Mouse (Mus musculus): ENCODE results near the gene Lmx1a.

Gene Lmx1a

DNA sequence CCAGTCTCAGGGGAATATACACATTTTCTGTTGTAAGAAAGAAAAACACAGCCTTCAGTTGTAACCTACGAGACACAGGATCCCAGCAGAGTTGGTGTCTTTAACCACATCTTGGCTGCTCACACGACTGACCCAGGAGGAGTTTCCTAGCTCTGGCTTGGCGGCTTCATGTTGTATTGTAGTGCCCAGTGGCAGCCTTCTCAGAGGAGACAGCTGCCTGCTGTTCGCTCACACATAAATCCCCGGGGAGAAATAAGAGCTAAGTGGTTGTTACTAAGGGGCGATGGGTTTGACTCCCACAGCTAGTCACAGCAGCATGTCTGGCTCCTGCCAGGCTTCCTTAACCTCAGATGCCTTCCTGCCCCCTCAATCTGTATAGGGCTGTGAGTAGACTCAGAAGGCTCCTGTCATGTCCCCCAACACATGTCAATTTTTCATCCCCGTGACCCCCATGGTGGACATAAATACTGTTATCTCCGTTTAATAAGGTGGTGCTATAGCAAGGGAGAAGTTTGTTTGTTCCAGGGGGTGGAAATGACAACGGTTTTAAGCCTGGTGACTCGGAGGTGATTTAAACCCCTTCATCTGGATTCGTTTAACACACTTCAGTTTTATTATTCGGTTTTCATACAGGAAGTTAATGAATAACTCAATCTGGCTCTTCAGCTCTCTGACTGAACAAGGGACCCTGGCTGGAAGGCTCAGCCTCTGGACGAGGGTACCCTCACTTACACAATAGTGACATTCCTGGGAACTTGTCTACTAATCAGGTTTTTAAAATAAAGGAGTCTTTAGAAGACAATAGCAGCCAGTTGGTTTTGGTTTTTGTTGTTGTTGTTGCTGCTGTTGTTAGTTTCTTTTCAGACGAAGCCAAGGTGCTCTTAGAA lies 65.8 kb downstream of the Lmx1a start:
- CTCF ChIA-PET: no interaction called here
- POLR2A ChIA-PET: no interaction called here

DNA sequence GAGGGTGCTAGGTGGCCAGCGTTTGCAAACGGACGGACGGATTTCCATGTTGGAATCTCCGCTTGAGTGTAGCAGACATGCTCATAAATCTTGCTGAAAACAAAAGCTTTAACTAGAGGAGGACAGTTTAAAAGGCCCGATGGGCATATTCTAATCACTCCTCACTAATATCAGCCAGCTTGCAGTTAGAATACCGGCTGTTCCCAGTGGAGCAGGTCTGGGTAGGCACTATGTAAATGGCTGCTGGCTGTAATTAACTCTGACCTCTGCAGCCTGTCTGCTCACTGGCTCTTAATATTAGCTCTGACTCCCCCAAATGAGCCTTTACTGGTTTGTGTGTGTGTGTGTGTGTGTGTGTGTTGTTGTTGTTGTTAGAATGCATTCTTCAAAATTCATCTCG lies 69.2 kb downstream of the Lmx1a start:
- ChIA-PET POLR2A (no interaction called here), CTCF (interaction anchor here in 1 of 4 experiments (1.1 kb wide), 1 partner anchor 24 kb away, joined by 5 read pairs; no protein-coding TSS in a partner anchor)

DNA sequence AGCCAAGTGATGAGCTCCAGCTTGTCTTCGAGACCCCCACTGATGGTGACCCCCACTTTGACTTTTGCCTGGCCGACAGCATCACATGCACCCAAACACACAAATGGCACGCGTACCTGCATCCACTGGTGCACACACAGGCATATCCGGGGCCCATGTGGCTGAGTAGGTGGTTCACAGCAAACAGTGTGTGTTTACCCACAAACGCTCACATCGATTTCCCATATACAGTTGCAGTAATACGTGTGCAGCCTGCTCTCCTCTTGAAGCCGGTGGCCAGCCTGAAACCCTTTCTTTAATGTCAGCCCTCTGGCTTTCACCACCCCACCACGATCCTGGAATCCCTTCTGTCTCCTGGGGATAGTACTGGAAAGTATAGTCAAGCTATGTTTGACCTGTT lies 71.3 kb downstream of the Lmx1a start:
- CTCF ChIA-PET: no interaction called here
- POLR2A ChIA-PET: no interaction called here

DNA sequence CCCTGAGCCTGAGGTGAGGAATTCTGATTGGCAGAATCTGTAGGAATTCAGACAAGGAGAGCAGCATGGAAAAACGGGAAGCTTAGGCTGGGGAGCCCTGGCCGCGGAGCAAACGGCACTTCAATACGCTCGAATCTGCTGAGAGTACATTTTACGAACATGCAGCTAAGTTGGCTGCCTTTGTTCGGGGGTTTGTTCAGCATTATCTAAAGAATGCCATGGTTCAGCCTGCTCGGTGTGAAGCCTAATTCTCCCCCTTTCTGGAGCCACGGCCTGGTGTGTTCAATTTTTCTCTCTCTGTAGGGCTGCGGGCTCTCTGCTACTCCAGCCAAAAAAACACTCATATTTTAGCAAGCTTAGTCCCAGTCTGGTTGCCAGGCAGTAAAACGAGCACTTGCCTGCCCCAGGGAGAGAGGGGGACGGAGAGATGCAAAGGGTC lies 72.8 kb downstream of the Lmx1a start:
- ChIA-PET CTCF (interaction anchor here in 1 of 4 experiments (0.5 kb wide), 1 partner anchor 18 kb away, joined by 4 read pairs; no protein-coding TSS in a partner anchor), POLR2A (no interaction called here)

DNA sequence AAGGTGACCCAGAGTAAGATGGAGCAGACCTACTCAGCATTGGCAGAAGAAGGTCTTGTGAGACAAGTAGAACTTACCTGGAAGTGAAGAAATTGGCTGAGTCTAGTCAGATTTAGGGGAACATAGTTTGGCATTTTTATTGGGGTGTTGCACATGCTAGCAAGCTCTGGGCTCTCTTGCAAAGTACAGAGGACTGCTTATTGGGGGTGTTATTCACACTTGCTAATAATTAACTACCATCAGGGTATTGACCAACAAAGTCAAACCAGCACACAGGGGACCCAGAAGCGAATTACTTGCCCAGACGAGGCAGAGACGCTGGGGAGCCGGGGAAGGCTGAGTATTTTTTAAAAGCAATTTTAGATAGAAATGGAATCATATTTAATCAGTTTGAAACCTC lies 77.6 kb downstream of the Lmx1a start:
- ChIA-PET POLR2A (no interaction called here), CTCF (no interaction called here)

DNA sequence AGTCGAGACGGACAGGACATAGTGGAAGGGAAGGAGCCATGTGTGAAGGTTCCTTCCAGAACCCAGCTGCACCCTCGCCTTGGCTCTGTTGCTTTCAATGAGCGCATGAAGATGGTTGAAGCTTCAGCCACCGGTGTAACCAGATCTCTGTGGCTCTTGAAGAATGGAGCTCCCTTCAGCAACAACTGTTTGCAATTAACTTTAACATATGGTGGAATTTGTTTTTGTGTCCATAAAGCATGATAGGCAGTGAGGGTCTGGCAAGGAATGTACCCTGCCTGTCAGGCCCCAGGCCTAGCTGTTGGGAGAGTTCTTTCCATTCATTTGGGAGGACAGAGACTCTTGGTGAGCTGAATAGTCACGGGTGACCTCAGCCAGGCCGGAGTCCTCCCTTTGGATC lies 81.4 kb downstream of the Lmx1a start:
- ChIA-PET CTCF (no interaction called here), POLR2A (no interaction called here)

DNA sequence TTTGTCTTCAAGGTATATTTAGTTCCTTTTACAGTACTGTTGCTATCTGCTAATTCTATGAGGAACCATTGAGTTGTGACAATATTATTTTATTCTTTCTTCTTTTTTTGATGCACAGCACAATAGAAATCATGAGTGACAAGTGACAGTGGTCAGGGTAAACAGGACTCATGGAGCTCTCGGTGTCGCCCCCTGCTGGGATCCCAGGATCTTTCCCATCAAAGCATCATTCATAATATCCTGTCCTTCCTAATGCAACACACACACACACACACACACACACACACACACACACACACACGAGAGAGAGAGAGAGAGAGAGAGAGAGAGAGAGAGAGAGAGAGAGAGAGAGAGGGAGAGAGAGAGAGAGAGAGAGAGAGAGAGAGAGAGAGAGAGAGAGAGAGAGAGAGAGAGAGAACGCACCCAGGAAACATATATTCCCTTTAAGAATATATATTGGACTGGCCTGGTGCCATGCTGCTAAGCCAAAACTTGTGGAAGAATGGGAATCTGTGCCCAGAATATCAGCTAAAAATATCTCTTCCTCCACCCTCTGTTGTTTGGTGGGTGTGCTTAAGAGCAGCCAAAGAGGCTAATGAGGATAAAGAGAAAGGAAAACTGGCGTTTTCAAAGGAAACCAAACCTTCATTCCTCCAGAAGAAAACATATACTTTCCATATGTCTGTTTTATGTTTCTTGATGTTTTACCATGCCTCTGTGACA lies 90.9 kb downstream of the Lmx1a start:
- POLR2A ChIA-PET: interaction anchor here in 2 of 4 experiments (0.7 kb wide), 2 partner anchors 152 to 1941 kb away, joined by 3 to 4 read pairs; no protein-coding TSS in a partner anchor

DNA sequence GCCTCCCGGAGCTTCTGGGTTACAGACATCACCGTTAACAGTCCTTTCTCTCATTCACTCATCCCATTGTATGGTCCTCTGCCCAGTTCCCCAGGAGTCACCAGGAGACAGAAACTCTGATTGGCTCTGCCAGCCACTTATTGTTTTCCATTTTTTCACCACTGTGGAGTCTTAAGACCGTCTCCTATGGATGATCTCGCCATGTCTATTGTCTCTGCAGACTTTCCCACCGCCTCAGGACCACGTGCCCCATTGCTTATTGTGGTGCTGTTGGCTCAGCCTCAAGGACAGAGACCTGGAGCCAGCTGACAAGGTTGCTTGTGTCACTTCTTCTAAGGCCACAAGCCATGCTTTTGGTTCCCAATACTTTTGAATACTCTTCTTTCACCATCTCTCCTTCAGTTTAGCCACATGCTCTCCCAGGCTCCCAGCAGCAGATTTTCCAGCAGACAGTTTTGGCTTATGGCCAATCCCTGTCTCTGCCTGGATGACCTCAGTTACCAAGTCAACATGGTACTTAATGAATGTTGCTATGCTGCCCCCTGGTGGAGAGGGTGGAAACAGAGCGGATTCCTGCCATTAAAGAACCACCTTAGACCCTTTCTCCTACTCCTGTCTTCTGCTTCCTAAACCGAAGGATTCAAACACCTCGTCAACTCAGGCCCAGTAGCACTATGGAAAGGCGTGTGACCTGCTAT lies 92.9 kb downstream of the Lmx1a start:
- CTCF ChIA-PET: interaction anchor here in 3 of 4 experiments (0.6 to 2.8 kb wide), 8 partner anchors 11 to 133 kb away, joined by 3 to 12 read pairs (median 6); no protein-coding TSS in a partner anchor
- POLR2A ChIA-PET: interaction anchor here in 1 of 4 experiments (0.5 to 0.6 kb wide), 2 partner anchors 60 to 151 kb away, joined by 4 to 5 read pairs; no protein-coding TSS in a partner anchor

More for the DNA sequence above, 90.9 kb downstream of the Lmx1a start:
- CTCF ChIA-PET: interaction anchor here (0.6 to 1.4 kb wide), 18 partner anchors 10 to 1522 kb away, joined by 3 to 6 read pairs (median 3); no protein-coding TSS in a partner anchor

DNA sequence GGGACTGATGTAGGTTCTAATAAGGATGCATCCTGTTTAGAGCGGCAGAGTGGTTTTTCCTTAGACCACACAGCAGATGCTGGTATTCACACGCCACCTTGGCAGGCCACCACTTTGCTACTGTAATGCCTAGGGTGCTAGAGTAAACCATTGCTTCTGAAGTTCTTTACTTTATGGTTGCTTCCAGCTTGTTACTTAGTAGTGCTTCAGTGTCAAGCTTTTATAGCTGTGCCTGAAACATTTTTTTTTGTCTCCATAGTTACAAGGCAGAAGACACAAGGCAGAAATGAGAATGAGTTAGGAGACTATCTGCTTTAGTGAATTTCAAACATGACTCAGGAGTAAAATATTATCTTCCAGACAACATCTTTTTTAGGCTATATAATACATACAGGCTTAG lies 95.0 kb downstream of the Lmx1a start:
- ChIA-PET POLR2A (no interaction called here), CTCF (interaction anchor here in 1 of 4 experiments (2.8 kb wide), 1 partner anchor 135 kb away, joined by 8 read pairs; no protein-coding TSS in a partner anchor)

DNA sequence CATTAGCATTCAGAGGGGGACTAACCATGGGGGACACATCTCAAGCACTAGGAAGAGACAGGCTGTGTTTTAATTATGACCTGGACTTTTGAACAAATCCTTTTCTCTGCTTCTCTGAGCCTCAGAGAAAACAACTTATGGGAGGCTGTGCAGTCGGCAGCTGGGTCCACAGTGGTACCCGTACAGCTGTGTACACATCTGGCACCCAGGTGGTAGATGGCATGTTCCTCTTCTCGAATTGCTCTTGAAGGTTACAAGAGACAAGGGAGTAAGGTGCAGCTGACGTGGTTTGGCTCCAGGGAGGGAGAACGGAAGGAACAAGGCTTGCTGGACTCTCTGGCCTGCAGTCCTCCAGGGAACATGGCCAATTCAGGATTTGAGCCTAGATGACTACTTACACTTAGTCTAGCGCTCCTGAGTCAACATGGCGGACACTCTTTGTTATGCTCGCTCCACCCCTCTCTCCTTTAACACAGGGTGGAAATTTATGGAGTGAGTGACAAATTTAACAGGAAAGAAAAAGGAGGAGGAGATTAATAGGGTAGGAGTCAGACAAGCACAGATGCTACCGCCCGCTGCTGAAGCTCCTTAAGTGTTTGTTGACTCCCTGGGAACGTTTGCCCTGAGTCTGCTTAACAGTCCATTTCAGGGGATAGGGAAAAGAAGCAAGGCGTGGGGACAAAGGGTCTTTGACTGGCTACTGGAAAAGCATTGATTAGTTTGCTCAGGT lies 99.8 kb downstream of the Lmx1a start:
- POLR2A ChIA-PET: interaction anchor here in 2 of 4 experiments (0.6 to 0.7 kb wide), 2 partner anchors 127 to 263 kb away, joined by 3 read pairs; no protein-coding TSS in a partner anchor
- CTCF ChIA-PET: interaction anchor here in 2 of 4 experiments (0.6 to 0.8 kb wide), 2 partner anchors 144 to 1729 kb away, joined by 3 read pairs; no protein-coding TSS in a partner anchor

DNA sequence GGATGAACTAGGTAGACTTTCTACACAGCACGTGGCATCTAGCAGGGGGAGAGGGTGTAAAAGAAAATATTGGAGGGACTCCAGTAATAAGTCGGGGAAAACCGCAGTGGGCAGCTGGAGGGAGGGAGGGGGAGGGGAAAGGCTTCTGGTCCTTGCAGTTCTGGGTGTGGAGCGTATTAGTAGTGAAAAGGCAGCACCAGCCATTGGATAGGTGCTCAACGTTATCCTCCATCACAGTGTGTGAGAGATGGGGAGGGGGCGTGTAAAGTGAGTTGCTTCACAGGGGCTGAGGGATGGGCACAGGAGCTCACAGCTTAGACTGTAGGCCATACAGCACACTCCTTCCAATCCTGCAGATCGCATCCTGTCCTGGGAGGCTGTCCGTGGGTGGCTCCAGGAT lies 100.4 kb downstream of the Lmx1a start:
- POLR2A ChIA-PET: interaction anchor here in 2 of 4 experiments (0.6 to 0.7 kb wide), 2 partner anchors 126 to 262 kb away, joined by 3 read pairs; no protein-coding TSS in a partner anchor
- CTCF ChIA-PET: interaction anchor here in 2 of 4 experiments (0.6 to 0.8 kb wide), 2 partner anchors 145 to 1729 kb away, joined by 3 read pairs; no protein-coding TSS in a partner anchor

DNA sequence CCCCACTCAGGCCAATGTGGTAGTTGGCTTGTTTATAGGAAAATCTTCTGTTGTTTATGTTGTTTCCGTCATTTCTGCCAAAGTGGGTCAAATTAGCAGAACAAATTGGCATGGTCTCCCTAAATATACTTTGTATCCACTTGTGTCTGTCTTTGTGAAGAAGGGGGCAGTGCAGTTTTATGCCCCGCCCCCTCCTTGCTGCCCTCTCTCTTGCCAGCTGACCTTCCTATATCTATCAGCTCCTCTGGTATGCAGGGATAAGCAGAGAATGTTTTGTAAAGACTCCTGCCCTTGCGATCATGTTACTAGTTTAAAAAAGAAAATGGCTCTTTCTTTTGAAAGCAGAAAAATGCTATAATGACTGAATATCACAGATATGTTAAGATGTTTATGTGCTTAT lies 101.7 kb downstream of the Lmx1a start:
- POLR2A ChIA-PET: interaction anchor here in 1 of 4 experiments (0.5 kb wide), 1 partner anchor 481 kb away, joined by 6 read pairs; no protein-coding TSS in a partner anchor
- CTCF ChIA-PET: no interaction called here

DNA sequence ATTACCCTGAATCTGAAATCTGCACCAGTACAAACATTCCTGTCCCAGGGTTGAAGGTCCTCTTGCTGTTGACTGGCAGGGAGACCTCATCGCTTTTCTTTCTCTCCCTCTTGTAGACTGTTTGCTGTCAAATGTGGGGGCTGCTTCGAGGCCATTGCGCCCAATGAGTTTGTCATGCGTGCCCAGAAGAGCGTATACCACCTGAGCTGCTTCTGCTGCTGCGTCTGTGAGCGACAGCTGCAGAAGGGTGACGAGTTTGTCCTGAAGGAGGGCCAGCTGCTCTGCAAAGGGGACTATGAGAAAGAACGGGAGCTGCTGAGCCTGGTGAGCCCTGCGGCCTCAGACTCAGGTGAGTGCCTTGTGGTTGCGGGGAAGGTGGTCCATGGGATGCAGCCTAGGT lies 102.2 kb downstream of the Lmx1a start:
- CTCF ChIA-PET: interaction anchor here in 1 of 4 experiments (1.0 kb wide), 1 partner anchor 124 kb away, joined by 3 read pairs; no protein-coding TSS in a partner anchor
- POLR2A ChIA-PET: interaction anchor here in 1 of 4 experiments (0.5 kb wide), 1 partner anchor 481 kb away, joined by 6 read pairs; no protein-coding TSS in a partner anchor

DNA sequence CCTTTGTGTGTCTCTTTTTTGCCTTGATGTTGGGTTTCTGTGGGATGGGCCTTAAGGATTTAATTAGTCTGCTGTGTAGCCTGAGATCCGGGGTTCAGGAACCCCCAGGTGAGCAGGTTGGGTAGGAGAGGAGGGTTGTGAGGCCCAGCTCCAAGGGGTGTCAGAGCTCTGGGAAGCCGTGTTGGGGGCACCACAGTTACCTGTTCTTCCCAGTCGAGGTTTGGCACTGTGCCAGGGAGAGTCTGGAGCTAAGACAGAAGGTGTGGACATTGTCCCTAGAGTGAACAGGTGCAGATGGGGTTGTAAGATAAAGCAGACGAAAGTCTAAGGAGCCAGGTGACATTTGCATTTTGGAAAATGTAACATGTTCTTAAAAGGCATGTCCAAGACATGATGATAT lies 112.9 kb downstream of the Lmx1a start:
- POLR2A ChIA-PET: interaction anchor here in 1 of 4 experiments (0.7 kb wide), 1 partner anchor 114 kb away, joined by 4 read pairs; no protein-coding TSS in a partner anchor

DNA sequence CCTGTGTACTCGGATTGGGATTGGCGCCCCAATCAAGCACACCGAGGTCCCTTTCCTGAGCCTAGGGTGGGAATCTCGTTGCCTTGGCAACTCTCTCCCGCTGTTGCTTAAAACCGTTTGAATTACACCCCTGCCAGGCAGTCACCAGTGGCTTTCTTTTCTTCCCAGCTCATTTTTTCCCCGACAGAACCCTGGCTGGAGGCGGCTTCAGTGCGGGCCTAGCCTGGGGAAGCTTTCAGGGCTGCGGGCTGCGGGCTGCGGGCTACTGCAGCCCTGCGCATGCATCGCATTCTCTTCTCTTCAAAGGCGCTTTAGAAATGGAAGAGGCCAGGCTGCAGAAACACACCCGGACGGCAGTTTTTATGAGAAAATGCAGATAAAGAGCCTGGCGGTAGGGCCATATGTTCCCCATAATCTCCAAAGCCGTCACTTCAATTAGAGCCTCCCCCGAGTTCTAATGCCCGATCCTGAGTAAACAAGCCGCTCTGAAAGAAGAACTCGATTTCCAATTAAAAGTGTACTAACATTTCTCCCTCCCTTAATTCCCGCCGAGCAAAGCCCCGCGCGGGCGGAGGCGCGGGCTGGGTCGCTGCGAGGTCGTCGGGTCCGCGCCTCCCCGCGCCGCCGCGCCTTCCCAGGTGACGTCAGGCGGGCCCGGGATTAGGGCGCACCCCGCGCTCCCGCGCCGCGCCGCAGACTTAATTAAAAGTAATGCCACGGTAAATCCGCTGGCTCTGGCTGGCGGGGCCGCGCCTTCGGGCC lies 113.7 kb downstream of the Lmx1a start:
- POLR2A ChIA-PET: no interaction called here
- CTCF ChIA-PET: no interaction called here

More for the DNA sequence above, 112.9 kb downstream of the Lmx1a start:
- CTCF ChIA-PET: no interaction called here

DNA sequence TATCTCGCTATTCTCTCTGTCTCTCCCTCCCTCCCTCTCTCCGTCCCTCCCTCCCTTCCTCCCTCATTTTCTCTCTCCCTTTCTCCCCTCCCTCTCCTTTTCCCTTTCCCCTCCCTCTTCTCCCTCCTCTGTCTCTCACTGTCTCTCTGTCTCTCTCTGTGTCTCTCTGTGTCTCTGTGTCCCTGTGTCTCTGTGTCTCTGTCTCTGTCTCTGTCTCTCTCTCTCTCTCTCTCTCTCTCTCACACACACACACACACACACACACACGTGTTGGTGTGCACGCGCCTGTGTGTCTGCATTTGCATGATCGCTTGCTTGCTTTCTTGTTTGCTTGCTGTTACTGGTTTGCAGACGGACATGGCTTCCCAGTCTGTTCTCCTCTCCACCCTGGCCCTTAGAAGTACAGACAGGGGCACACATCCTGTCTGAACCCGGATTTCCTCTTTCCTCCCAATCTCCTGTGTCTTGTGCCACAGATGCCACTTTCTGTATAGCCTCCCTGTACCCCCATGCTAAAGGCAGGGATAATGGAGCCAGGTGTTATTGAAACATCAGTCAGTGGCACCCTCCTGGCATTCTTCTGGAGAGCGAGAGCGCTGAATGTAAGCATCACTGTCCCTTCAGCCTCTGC lies 114.4 kb downstream of the Lmx1a start:
- CTCF ChIA-PET: no interaction called here
- POLR2A ChIA-PET: no interaction called here

DNA sequence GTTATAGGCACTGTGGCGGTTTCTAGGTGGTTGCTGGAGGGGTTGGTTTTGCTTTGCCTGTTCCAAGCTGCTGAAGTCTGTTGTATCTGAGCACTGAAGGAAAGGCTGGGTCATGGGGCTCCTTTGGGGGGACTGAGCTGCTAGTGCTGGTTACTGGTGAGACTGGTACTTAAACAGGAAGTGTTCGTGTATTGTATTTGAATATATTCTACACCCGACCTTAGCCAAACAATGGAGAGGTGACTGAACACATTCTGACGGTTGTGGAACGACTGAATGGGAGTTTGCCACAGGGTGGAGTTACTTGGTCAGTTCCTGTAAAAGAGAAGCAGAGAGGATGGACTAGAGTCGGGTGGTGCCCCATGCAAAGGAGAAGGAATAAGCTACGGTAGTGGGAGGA lies 115.8 kb downstream of the Lmx1a start:
- POLR2A ChIA-PET: no interaction called here
- CTCF ChIA-PET: interaction anchor here in 1 of 4 experiments (0.9 kb wide), 1 partner anchor 133 kb away, joined by 3 read pairs; no protein-coding TSS in a partner anchor
